Mouse (Mus musculus) brain, embryonic 14.5 days (tissue): ENCODE data around the gene Rab40b.

Experiments
- CTCF ChIP-seq: fragments of 200-500 bp; IDR thresholded peaks from 2 replicates; pipeline ENCODE4 v1.5.1; 2012; ENCODE audit warnings: inconsistent platforms, mild to moderate bottlenecking, moderate library complexity, borderline replicate concordance; ENCODE audit not compliant: insufficient read depth, insufficient read length; ENCODE audit errors: extremely low read depth
- POLR2A ChIP-seq: fragments of 200-500 bp; IDR thresholded peaks from 2 replicates; pipeline ENCODE4 v1.6.1; 2012; ENCODE audit warnings: mild to moderate bottlenecking, inconsistent platforms, borderline replicate concordance; ENCODE audit not compliant: poor library complexity, insufficient read depth, insufficient read length, severe bottlenecking; ENCODE audit errors: extremely low read depth

DNA sequence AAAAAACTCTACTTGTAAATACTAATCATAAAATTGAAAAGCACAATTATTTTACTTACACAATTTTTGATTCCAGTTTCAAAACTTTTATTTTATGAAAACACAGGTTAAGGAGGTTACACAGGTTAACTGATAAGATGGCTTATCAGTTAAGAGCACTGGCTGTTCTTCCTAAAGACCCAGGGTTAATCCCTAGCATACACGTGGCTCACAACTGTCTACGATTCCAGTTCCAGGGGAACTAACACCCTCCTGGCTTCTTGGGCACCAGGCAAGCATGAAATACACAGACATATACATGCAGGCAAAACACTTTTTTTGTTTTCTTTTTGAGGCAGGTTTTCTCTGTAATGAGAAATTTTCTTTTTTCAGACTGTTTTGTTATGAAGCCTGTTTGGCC is 39.9 kb downstream of the Rab40b start:
- TF ChIP-seq CTCF (no peak), POLR2A (no peak)
